In genomic region chr13:109891910-109892265, GRCm38 (mm10) we compare ENCODE assay signal across 29 mouse cellular contexts.
A peak's percentile ranks its signal among the peaks of the same experiment; 100 is the strongest.
DNase-seq lines count a peak whose midpoint lies in the region; ATAC-seq and TF ChIP-seq lines count a peak whose summit lies in the region.
"Had no signal": no experiment of that assay in that cellular context is flagged by ENCODE, and none has a peak within 500 bp of the region (broad histone marks: within the 10 kb centered on the region; RNA-seq: fewer than 3 reads in every experiment).

No protein-coding gene starts in this region.

- H3K4me3 ChIP-seq in midbrain, embryonic 11.5 days (ENCODE audit: low read depth, low read length), result no peak overlapping the region
- no peak overlapping the region for H3K4me3 ChIP-seq in midbrain, embryonic 10.5 days
- no peak overlapping the region for H3K4me3 ChIP-seq in midbrain, embryonic 15.5 days
- no peak overlapping the region for H3K4me3 ChIP-seq in liver, embryonic 11.5 days (ENCODE audit: low read depth, low read length)
- H3K4me3 ChIP-seq in heart, embryonic 10.5 days, result no peak overlapping the region
- H3K4me3 ChIP-seq: embryonic facial prominence, embryonic 13.5 days; embryonic facial prominence, embryonic 15.5 days; erythroblast, embryonic 14.5 days; forebrain, embryonic 10.5 days; forebrain, embryonic 12.5 days had no signal

- TF ChIP-seq CTCF in brain, embryonic 14.5 days (IDR thresholded peaks at IDR 0.05; ENCODE audit: borderline replicate concordance, extremely low read depth, insufficient read depth, insufficient read length), result no peak

- no peaks in the 10 kb centered on the region for H3K27me3 ChIP-seq in midbrain, embryonic 11.5 days (ENCODE audit: control insufficient read depth, insufficient read depth, low read length)
- H3K27me3 ChIP-seq in midbrain, embryonic 10.5 days (ENCODE audit: low read depth, poor library complexity, severe bottlenecking), result no peaks in the 10 kb centered on the region
- no peaks in the 10 kb centered on the region for H3K27me3 ChIP-seq in midbrain, embryonic 15.5 days (replicated peaks)
- no peaks in the 10 kb centered on the region for H3K27me3 ChIP-seq in liver, embryonic 11.5 days (replicated peaks; ENCODE audit: control insufficient read depth, insufficient read depth, low read length)
- no peaks in the 10 kb centered on the region for H3K27me3 ChIP-seq in heart, embryonic 10.5 days (ENCODE audit: insufficient read depth, poor library complexity, severe bottlenecking)
- H3K27me3 ChIP-seq: CH12.LX; embryonic facial prominence, embryonic 13.5 days; embryonic facial prominence, embryonic 15.5 days; forebrain, embryonic 12.5 days; Patski had no signal

- no peaks in the 10 kb centered on the region for H3K9me3 ChIP-seq in midbrain, embryonic 11.5 days (ENCODE audit: control insufficient read depth, low read length)
- H3K9me3 ChIP-seq in midbrain, embryonic 10.5 days (replicated peaks), result no peaks in the 10 kb centered on the region
- H3K9me3 ChIP-seq in midbrain, embryonic 15.5 days, result no peaks in the 10 kb centered on the region
- no peaks in the 10 kb centered on the region for H3K9me3 ChIP-seq in liver, embryonic 11.5 days (ENCODE audit: control insufficient read depth, low read length)
- H3K9me3 ChIP-seq in heart, embryonic 10.5 days, result no peaks in the 10 kb centered on the region
- H3K9me3 ChIP-seq: embryonic facial prominence, embryonic 13.5 days; embryonic facial prominence, embryonic 15.5 days; forebrain, embryonic 10.5 days; forebrain, embryonic 12.5 days; G1E had no signal

- H3K4me1 ChIP-seq in midbrain, embryonic 11.5 days (ENCODE audit: control insufficient read depth, insufficient read depth, low read length), result no peaks in the 10 kb centered on the region
- no peaks in the 10 kb centered on the region for H3K4me1 ChIP-seq in midbrain, embryonic 10.5 days
- peaks cover 4% of the 10 kb centered on the region for H3K4me1 ChIP-seq in midbrain, embryonic 15.5 days
- 0 out of 2 replicates have a peak, but pooled peaks cover 4% of the 10 kb centered on the region for H3K4me1 ChIP-seq in liver, embryonic 11.5 days (replicated peaks; ENCODE audit: control insufficient read depth, insufficient read depth, low read length)
- peaks cover 3% of the 10 kb centered on the region; the same call in 1 of the 2 replicates for H3K4me1 ChIP-seq in heart, embryonic 10.5 days
- H3K4me1 ChIP-seq: embryonic facial prominence, embryonic 13.5 days; embryonic facial prominence, embryonic 15.5 days; forebrain, embryonic 10.5 days; forebrain, embryonic 12.5 days had no signal

- DNase-seq in midbrain, embryonic 11.5 days (ENCODE audit: low spot score, missing footprints), result peak; percentile 65
- DNase-seq in midbrain, embryonic 10.5 days (ENCODE audit: low spot score), result no peak
- peak; percentile 55 for DNase-seq in brain, embryonic 14.5 days (ENCODE audit: low read depth)
- no peak for DNase-seq in liver, embryonic 11.5 days (ENCODE audit: low spot score)
- DNase-seq in heart, embryonic 10.5 days (ENCODE audit: low spot score), result no peak
- DNase-seq: adrenal gland, adult 8-10 months; adrenal gland, postnatal 14 days; adrenal gland, postnatal 36 days; B cell, adult 2 months; cerebellum, adult 11 months; cerebellum, adult 18-20 months; cerebellum, adult 8-10 months; cerebellum, adult 9-11 months; cerebellum, postnatal 14 days; cerebellum, postnatal 36 days; embryo, embryonic 11 days had no signal

- H3K27ac ChIP-seq in midbrain, embryonic 11.5 days (ENCODE audit: low read depth, low read length), result no peak overlapping the region
- no peak overlapping the region for H3K27ac ChIP-seq in midbrain, embryonic 10.5 days (replicated peaks)
- H3K27ac ChIP-seq in midbrain, embryonic 15.5 days, result 0 out of 2 replicates have a peak overlapping the region, but pooled peaks have one; percentile 42
- no peak overlapping the region for H3K27ac ChIP-seq in liver, embryonic 11.5 days (ENCODE audit: low read depth, low read length)
- H3K27ac ChIP-seq in heart, embryonic 10.5 days, result no peak overlapping the region
- H3K27ac ChIP-seq: embryonic facial prominence, embryonic 13.5 days; embryonic facial prominence, embryonic 15.5 days; forebrain, embryonic 10.5 days; forebrain, embryonic 12.5 days had no signal

- 84% methylated on average over 4 of the region's 4 CpGs for WGBS in midbrain, embryonic 11.5 days
- 90% methylated on average over 4 of the region's 4 CpGs for WGBS in midbrain, embryonic 10.5 days
- WGBS in midbrain, embryonic 15.5 days, result 65% methylated on average over 4 of the region's 4 CpGs
- 72% methylated on average over 4 of the region's 4 CpGs for WGBS in liver, embryonic 11.5 days
- WGBS in heart, embryonic 10.5 days, result 67% methylated on average over 4 of the region's 4 CpGs

- no peaks in the 10 kb centered on the region for H3K36me3 ChIP-seq in midbrain, embryonic 11.5 days (ENCODE audit: control insufficient read depth, insufficient read depth, low read length)
- H3K36me3 ChIP-seq in midbrain, embryonic 10.5 days, result no peaks in the 10 kb centered on the region
- no peaks in the 10 kb centered on the region for H3K36me3 ChIP-seq in midbrain, embryonic 15.5 days (replicated peaks)
- no peaks in the 10 kb centered on the region for H3K36me3 ChIP-seq in liver, embryonic 11.5 days (ENCODE audit: control insufficient read depth, insufficient read depth, low read length)
- no peaks in the 10 kb centered on the region for H3K36me3 ChIP-seq in heart, embryonic 10.5 days
- H3K36me3 ChIP-seq: embryonic facial prominence, embryonic 13.5 days; embryonic facial prominence, embryonic 15.5 days; forebrain, embryonic 10.5 days; forebrain, embryonic 12.5 days had no signal

- H3K4me2 ChIP-seq in midbrain, embryonic 11.5 days, result no peak overlapping the region
- H3K4me2 ChIP-seq in midbrain, embryonic 15.5 days, result no peak overlapping the region
- H3K4me2 ChIP-seq in liver, embryonic 11.5 days, result no peak overlapping the region
- H3K4me2 ChIP-seq: embryonic facial prominence, embryonic 13.5 days; embryonic facial prominence, embryonic 15.5 days; forebrain, embryonic 12.5 days had no signal

- no peak overlapping the region for H3K9ac ChIP-seq in midbrain, embryonic 11.5 days (ENCODE audit: low read length)
- no peak overlapping the region for H3K9ac ChIP-seq in midbrain, embryonic 15.5 days
- no peak overlapping the region for H3K9ac ChIP-seq in liver, embryonic 11.5 days (ENCODE audit: low read depth, low read length)
- H3K9ac ChIP-seq: embryonic facial prominence, embryonic 13.5 days; embryonic facial prominence, embryonic 15.5 days; forebrain, embryonic 12.5 days had no signal

- no peak for TF ChIP-seq POLR2A in brain, embryonic 14.5 days (IDR thresholded peaks at IDR 0.05; ENCODE audit: borderline replicate concordance, extremely low read depth, insufficient read depth, insufficient read length, poor library complexity, severe bottlenecking)

- ATAC-seq in midbrain, embryonic 11.5 days (ENCODE audit: low FRiP score), result no peak
- peak; percentile 66; the same call in 1 of the 2 replicates for ATAC-seq in midbrain, embryonic 15.5 days (replicated peaks)
- no peak for ATAC-seq in liver, embryonic 11.5 days (replicated peaks; ENCODE audit: low FRiP score)
- ATAC-seq: activated CD4-positive, CD25-positive, alpha-beta regulatory T cell, adult 4 months; CD4-positive, CD25-positive, alpha-beta regulatory T cell, adult 4 months; forebrain, embryonic 14.5 days; forebrain, embryonic 16.5 days; Patski had no signal

Comparison
In these comparisons a context has a peak if more than half of its experiments do, and no peak if none do; other contexts are left out.
1. DNase-seq: peak in midbrain, embryonic 11.5 days (single experiment) and brain, embryonic 14.5 days (single experiment); none in midbrain, embryonic 10.5 days (single experiment), liver, embryonic 11.5 days (single experiment) and heart, embryonic 10.5 days (single experiment).